Mouse (Mus musculus) liver, embryonic 14.5 days (tissue): ENCODE measurements at regions not wholly inside any gene's neighbourhood (a gene's known extent, or its start where the extent isn't known, plus 50 kb on each side); places are given as distances from the start of the nearest gene placed in this dataset.

ENCODE experiments used
- CTCF ChIP-seq: IDR thresholded peaks from 2 replicates; pipeline ENCODE4 v1.5.1; 2016; ENCODE audit warnings: antibody characterized with exemption, low read depth, control low read depth
- EP300 ChIP-seq: IDR thresholded peaks from 2 replicates; pipeline ENCODE4 v1.6.1; 2016; ENCODE audit warnings: antibody characterized with exemption, low read depth

GRCm38 (mm10) chr12:16392851-16393250 lies 217.9 kb downstream of the Lpin1 start:
- TF ChIP-seq CTCF (no peak), EP300 (no peak)
